Mouse (Mus musculus) liver, postnatal 0 days (tissue): ENCODE measurements around the gene Ear6. TPM values are rescaled to one million over a fixed set of nuclear protein-coding genes. Genes with fewer than 3 reads are reported as not detected.
"Not testable (repeated sequence)": the region's sequence is repeated elsewhere in the genome, so short reads cannot be mapped to it uniquely, and the experiment has no call there.

Experiments
- ATAC-seq: fragments of 200-750 bp; cut with Nextera tagmentation; 2 replicates; pipeline ENCODE4 v1.8.0; 2017; ENCODE audit warnings: mild to moderate bottlenecking, moderate library complexity
- DNase-seq: peaks from one replicate; pipeline ENCODE4 v3.0.0-alpha.2; 2016
- H3K27ac ChIP-seq: fragments of 300-500 bp; sonication (generic); 2 replicates; pipeline ENCODE4 v1.5.1; 2014; ENCODE audit warnings: antibody characterized with exemption, moderate library complexity, mild to moderate bottlenecking, low read depth
- H3K27me3 ChIP-seq: fragments of 300-500 bp; sonication (generic); 2 replicates; pipeline ENCODE4 v1.6.1; 2014; ENCODE audit warnings: low read length, control low read depth, mixed read lengths; ENCODE audit not compliant: insufficient read depth
- H3K36me3 ChIP-seq: fragments of 300-500 bp; sonication (generic); replicated peaks from 2 replicates; pipeline ENCODE4 v1.6.1; 2014; ENCODE audit warnings: mild to moderate bottlenecking, control low read depth, low read length, moderate library complexity, mixed read lengths; ENCODE audit not compliant: insufficient read depth
- H3K4me1 ChIP-seq: fragments of 300-500 bp; sonication (generic); 2 replicates; pipeline ENCODE4 v1.6.1; 2014; ENCODE audit warnings: antibody characterized with exemption, mild to moderate bottlenecking, control low read depth; ENCODE audit not compliant: insufficient read depth
- H3K4me2 ChIP-seq: fragments of 300-500 bp; sonication (generic); 2 replicates; pipeline ENCODE4 v1.6.1; 2014; ENCODE audit warnings: low read depth, mild to moderate bottlenecking, low read length, moderate library complexity, mixed read lengths
- H3K4me3 ChIP-seq: fragments of 300-500 bp; sonication (generic); 2 replicates; pipeline ENCODE4 v1.5.1; 2014; ENCODE audit warnings: low read depth, low read length
- H3K9ac ChIP-seq: fragments of 300-500 bp; sonication (generic); replicated peaks from 2 replicates; pipeline ENCODE4 v1.6.1; 2014; ENCODE audit warnings: mild to moderate bottlenecking, moderate library complexity
- H3K9me3 ChIP-seq: fragments of 300-500 bp; sonication (generic); 2 replicates; pipeline ENCODE4 v1.6.1; 2016; ENCODE audit warnings: mild to moderate bottlenecking, control low read depth, low read length, mixed read lengths
- CTCF ChIP-seq: sonication (generic); IDR thresholded peaks from 2 replicates; pipeline ENCODE4 v1.5.1; 2016; ENCODE audit warnings: antibody characterized with exemption, low read depth
- EP300 ChIP-seq: IDR thresholded peaks from 2 replicates; pipeline ENCODE4 v1.6.1; 2016; ENCODE audit warnings: antibody characterized with exemption, low read depth, mild to moderate bottlenecking
- WGBS: fragments of 180-500 bp; shearing (Covaris S2); extraction: QIAGEN DNeasy Blood & Tissue Kit; methylation state at CpG from one replicate; pipeline ENCODE4 v1.1.7; 2014; ENCODE audit not compliant: insufficient replicate concordance; 5-methylcytosine and 5-hydroxymethylcytosine counted together
- polyA plus RNA-seq: library from polyadenylated mRNA; unstranded; fragments of >200 nt; fragmentation: Nextera tagmentation; extraction: Ambion mirVana; gene quantifications from 2 replicates; pipeline ENCODE4 v1.2.1, GENCODE M21; 2015

Ear6 gene
- polyA plus RNA-seq, 1 experiment from 2014 or later, result 2.7 TPM

- Histone ChIP-seq H3K27ac (no peak overlapping the region), H3K36me3 (no peaks in the 10 kb centered on the region), H3K4me3 (no peak overlapping the region), H3K4me2 (no peak overlapping the region), H3K9me3 (no peaks in the 10 kb centered on the region), H3K27me3 (no peaks in the 10 kb centered on the region), H3K4me1 (no peaks in the 10 kb centered on the region), H3K9ac (no peak overlapping the region)
- TF ChIP-seq EP300, result no peak
- no peak for TF ChIP-seq CTCF
- ATAC-seq (no peak), DNase-seq (no peak)
Measured at GRCm38 (mm10) chr14:51843882-51844281, 9.6 kb upstream of the Ear6 start.

- Histone ChIP-seq H3K4me2 (no peak overlapping the region), H3K27ac (no peak overlapping the region), H3K9ac (no peak overlapping the region), H3K27me3 (no peaks in the 10 kb centered on the region), H3K36me3 (no peaks in the 10 kb centered on the region), H3K4me1 (no peaks in the 10 kb centered on the region), H3K9me3 (no peaks in the 10 kb centered on the region), H3K4me3 (no peak overlapping the region)
- DNase-seq, result no peak
- TF ChIP-seq CTCF (no peak), EP300 (no peak)
- 68% methylated on average over 3 of the region's 3 CpGs for WGBS
- no peak for ATAC-seq
Measured at GRCm38 (mm10) chr14:51846566-51846965, 6.9 kb upstream of the Ear6 start.

- WGBS, result 49% methylated on average over 3 of the region's 3 CpGs
- not testable (repeated sequence) for H3K36me3 ChIP-seq, H3K4me2 ChIP-seq, H3K4me1 ChIP-seq, H3K4me3 ChIP-seq, ATAC-seq, H3K9ac ChIP-seq, DNase-seq, H3K27ac ChIP-seq, H3K27me3 ChIP-seq, H3K9me3 ChIP-seq
- peak; percentile 34 for TF ChIP-seq CTCF
Measured at GRCm38 (mm10) chr14:51851006-51851405, 2.5 kb upstream of the Ear6 start.

- H3K27ac ChIP-seq, DNase-seq, H3K27me3 ChIP-seq, H3K36me3 ChIP-seq, H3K4me3 ChIP-seq, ATAC-seq, H3K4me2 ChIP-seq, H3K9ac ChIP-seq, H3K9me3 ChIP-seq, H3K4me1 ChIP-seq: not testable (repeated sequence)
- WGBS, result 60% methylated on average over 7 of the region's 7 CpGs
Measured at GRCm38 (mm10) chr14:51855280-51855679, 1.8 kb downstream of the Ear6 start.

- not testable (repeated sequence) for H3K36me3 ChIP-seq, H3K9me3 ChIP-seq, H3K27me3 ChIP-seq, H3K9ac ChIP-seq, DNase-seq, H3K4me2 ChIP-seq, H3K27ac ChIP-seq, H3K4me1 ChIP-seq, ATAC-seq, H3K4me3 ChIP-seq
- WGBS, result 19% methylated on average over 1 of the region's 1 CpGs
- TF ChIP-seq CTCF, result peak; percentile 51
Measured at GRCm38 (mm10) chr14:51863603-51864002, 10.1 kb downstream of the Ear6 start.

GRCm38 (mm10) chr14:51870756-51871155, 17.3 kb downstream of the Ear6 start:
- Histone ChIP-seq H3K27me3 (no peaks in the 10 kb centered on the region), H3K27ac (no peak overlapping the region), H3K9me3 (no peaks in the 10 kb centered on the region), H3K4me2 (no peak overlapping the region), H3K36me3 (no peaks in the 10 kb centered on the region), H3K4me3 (no peak overlapping the region), H3K9ac (no peak overlapping the region), H3K4me1 (no peaks in the 10 kb centered on the region)
- ATAC-seq, result peak; percentile 94
- 55% methylated on average over 2 of the region's 2 CpGs for WGBS
- no peak for TF ChIP-seq CTCF
- no peak for TF ChIP-seq EP300
- no peak for DNase-seq

GRCm38 (mm10) chr14:51871741-51872140, 18.2 kb downstream of the Ear6 start:
- Histone ChIP-seq H3K4me2 (no peak overlapping the region), H3K9ac (no peak overlapping the region), H3K4me1 (no peaks in the 10 kb centered on the region), H3K27me3 (no peaks in the 10 kb centered on the region), H3K4me3 (no peak overlapping the region), H3K27ac (no peak overlapping the region), H3K9me3 (no peaks in the 10 kb centered on the region), H3K36me3 (no peaks in the 10 kb centered on the region)
- 78% methylated on average over 9 of the region's 9 CpGs for WGBS
- ATAC-seq, result no peak
- no peak for TF ChIP-seq CTCF
- no peak for DNase-seq
